Mouse (Mus musculus) lung, embryonic 15.5 days (tissue): ENCODE data around the gene Tmtc2. TPM values are rescaled to one million over a fixed set of nuclear protein-coding genes. Genes with fewer than 3 reads are reported as not detected.

ENCODE experiments used
- ATAC-seq: fragments of 200-750 bp; cut with Nextera tagmentation; 2 replicates; pipeline ENCODE4 v1.8.0; 2017; ENCODE audit warnings: moderate number of reproducible peaks, borderline replicate concordance; ENCODE audit not compliant: low FRiP score, low TSS enrichment; ENCODE audit errors: extremely low read depth
- H3K27ac ChIP-seq: fragments of 300-500 bp; sonication (generic); 2 replicates; pipeline ENCODE4 v1.5.1; 2015; ENCODE audit warnings: moderate library complexity, mild to moderate bottlenecking, inconsistent platforms
- H3K27me3 ChIP-seq: fragments of 300-500 bp; sonication (generic); 2 replicates; pipeline ENCODE4 v1.6.1; 2015; ENCODE audit warnings: inconsistent platforms
- H3K36me3 ChIP-seq: fragments of 300-500 bp; sonication (generic); 2 replicates; pipeline ENCODE4 v1.6.1; 2015; ENCODE audit warnings: inconsistent platforms
- H3K4me1 ChIP-seq: fragments of 300-500 bp; sonication (generic); 2 replicates; pipeline ENCODE4 v1.6.1; 2015; ENCODE audit warnings: inconsistent platforms
- H3K4me2 ChIP-seq: fragments of 300-500 bp; sonication (generic); 2 replicates; pipeline ENCODE4 v1.6.1; 2015; ENCODE audit warnings: inconsistent platforms, mild to moderate bottlenecking, moderate library complexity
- H3K4me3 ChIP-seq: fragments of 300-500 bp; sonication (generic); 2 replicates; pipeline ENCODE4 v1.5.1; 2015; ENCODE audit warnings: mild to moderate bottlenecking, inconsistent platforms
- H3K9ac ChIP-seq: fragments of 300-500 bp; sonication (generic); 2 replicates; pipeline ENCODE4 v1.6.1; 2015; ENCODE audit warnings: inconsistent platforms
- H3K9me3 ChIP-seq: fragments of 300-500 bp; sonication (generic); 2 replicates; pipeline ENCODE4 v1.6.1; 2016; ENCODE audit warnings: inconsistent platforms
- WGBS: fragments of 180-500 bp; shearing (Covaris S2); methylation state at CpG from one replicate; pipeline ENCODE4 v1.1.7; 2015; 5-methylcytosine and 5-hydroxymethylcytosine counted together
- polyA plus RNA-seq: library from polyadenylated mRNA; unstranded; fragments of >200 nt; fragmentation: Nextera tagmentation; extraction: Ambion mirVana; gene quantifications from 2 replicates; pipeline ENCODE4 v1.2.1, GENCODE M21; 2015

The Tmtc2 gene
- polyA plus RNA-seq, 1 experiment from 2014 or later = 9.7 TPM

- peaks cover 5% of the 10 kb centered on the region for H3K4me1 ChIP-seq
- no peak overlapping the region for H3K9ac ChIP-seq
- no peak overlapping the region for H3K4me3 ChIP-seq
- H3K9me3 ChIP-seq = no peaks in the 10 kb centered on the region
- no peak for ATAC-seq
- no peaks in the 10 kb centered on the region for H3K36me3 ChIP-seq
- H3K27ac ChIP-seq = peak overlapping the region; percentile 56; the same call in 1 of the 2 replicates
- H3K4me2 ChIP-seq = no peak overlapping the region
- 67% methylated on average over 7 of the region's 7 CpGs for WGBS
- H3K27me3 ChIP-seq = no peaks in the 10 kb centered on the region
These were observed 60.4 kb downstream of the Tmtc2 start for GRCm38 (mm10) chr10:105513777-105514322.

- H3K4me3 ChIP-seq = no peak overlapping the region
These were observed 64.4 kb downstream of the Tmtc2 start for GRCm38 (mm10) chr10:105509896-105510272.

GRCm38 (mm10) chr10:105509146-105509895 is 64.9 kb downstream of the Tmtc2 start:
- ATAC-seq = no peak
- H3K27ac ChIP-seq = no peak overlapping the region
- H3K36me3 ChIP-seq = peaks cover 5% of the 10 kb centered on the region; the same call in 1 of the 2 replicates
- no peaks in the 10 kb centered on the region for H3K9me3 ChIP-seq
- H3K4me2 ChIP-seq = no peak overlapping the region; the same call in 1 of the 2 replicates
- no peaks in the 10 kb centered on the region for H3K27me3 ChIP-seq
- peaks cover 5% of the 10 kb centered on the region for H3K4me1 ChIP-seq
- H3K9ac ChIP-seq = no peak overlapping the region
- 55% methylated on average over 9 of the region's 12 CpGs for WGBS
- H3K4me3 ChIP-seq = no peak overlapping the region

More at GRCm38 (mm10) chr10:105509896-105510272, 64.4 kb downstream of the Tmtc2 start:
- Histone ChIP-seq H3K36me3 (peaks cover 5% of the 10 kb centered on the region; the same call in 1 of the 2 replicates), H3K27me3 (no peaks in the 10 kb centered on the region), H3K4me1 (peaks cover 5% of the 10 kb centered on the region), H3K9ac (no peak overlapping the region), H3K4me2 (no peak overlapping the region; the same call in 1 of the 2 replicates), H3K27ac (peak overlapping the region; percentile 47), H3K9me3 (no peaks in the 10 kb centered on the region)
- 51% methylated on average over 5 of the region's 5 CpGs for WGBS
- ATAC-seq = no peak

- Histone ChIP-seq H3K4me2 (no peak overlapping the region), H3K27ac (no peak overlapping the region), H3K4me3 (no peak overlapping the region), H3K9me3 (no peaks in the 10 kb centered on the region), H3K9ac (no peak overlapping the region), H3K36me3 (peaks cover 5% of the 10 kb centered on the region; the same call in 1 of the 2 replicates), H3K4me1 (peaks cover 5% of the 10 kb centered on the region), H3K27me3 (no peaks in the 10 kb centered on the region)
- ATAC-seq = no peak
- 46% methylated on average over 3 of the region's 3 CpGs for WGBS
These were observed 66.1 kb downstream of the Tmtc2 start for GRCm38 (mm10) chr10:105507982-105508786.

GRCm38 (mm10) chr10:105506046-105506445 is 68.2 kb downstream of the Tmtc2 start:
- Histone ChIP-seq H3K9me3 (no peaks in the 10 kb centered on the region), H3K9ac (no peak overlapping the region), H3K4me1 (peaks cover 5% of the 10 kb centered on the region), H3K27ac (no peak overlapping the region), H3K36me3 (peaks cover 5% of the 10 kb centered on the region; the same call in 1 of the 2 replicates), H3K4me2 (no peak overlapping the region), H3K4me3 (no peak overlapping the region), H3K27me3 (no peaks in the 10 kb centered on the region)
- no peak for ATAC-seq
- WGBS = 92% methylated on average over 4 of the region's 4 CpGs

- no peaks in the 10 kb centered on the region for H3K27me3 ChIP-seq
- no peak overlapping the region for H3K4me3 ChIP-seq
- 0 out of 2 replicates have a peak, but pooled peaks cover 2% of the 10 kb centered on the region for H3K4me1 ChIP-seq
- H3K36me3 ChIP-seq = peaks cover 5% of the 10 kb centered on the region; the same call in 1 of the 2 replicates
- H3K9me3 ChIP-seq = no peaks in the 10 kb centered on the region
- H3K4me2 ChIP-seq = no peak overlapping the region
- no peak overlapping the region for H3K9ac ChIP-seq
- 64% methylated on average over 2 of the region's 2 CpGs for WGBS
- no peak overlapping the region for H3K27ac ChIP-seq
- no peak for ATAC-seq
These were observed 69.8 kb downstream of the Tmtc2 start for GRCm38 (mm10) chr10:105504472-105504871.

GRCm38 (mm10) chr10:105501736-105502135 is 72.5 kb downstream of the Tmtc2 start:
- H3K27me3 ChIP-seq = no peaks in the 10 kb centered on the region
- H3K4me2 ChIP-seq = no peak overlapping the region
- H3K27ac ChIP-seq = no peak overlapping the region
- WGBS = 72% methylated on average over 7 of the region's 7 CpGs
- no peak for ATAC-seq
- 0 out of 2 replicates have a peak, but pooled peaks cover 6% of the 10 kb centered on the region for H3K4me1 ChIP-seq
- no peak overlapping the region for H3K4me3 ChIP-seq
- no peak overlapping the region for H3K9ac ChIP-seq
- no peaks in the 10 kb centered on the region for H3K9me3 ChIP-seq
- peaks cover 5% of the 10 kb centered on the region; the same call in 1 of the 2 replicates for H3K36me3 ChIP-seq

GRCm38 (mm10) chr10:105500482-105500881 is 73.8 kb downstream of the Tmtc2 start:
- Histone ChIP-seq H3K36me3 (no peaks in the 10 kb centered on the region), H3K9me3 (no peaks in the 10 kb centered on the region), H3K4me1 (peaks cover 7% of the 10 kb centered on the region; the same call in 1 of the 2 replicates), H3K27me3 (no peaks in the 10 kb centered on the region), H3K9ac (no peak overlapping the region), H3K4me3 (no peak overlapping the region), H3K27ac (peak overlapping the region; percentile 43; the same call in 1 of the 2 replicates), H3K4me2 (no peak overlapping the region)
- WGBS = 36% methylated on average over 4 of the region's 4 CpGs
- ATAC-seq = peak; percentile 63; the same call in 1 of the 2 replicates

- H3K36me3 ChIP-seq = no peaks in the 10 kb centered on the region
- H3K4me2 ChIP-seq = no peak overlapping the region
- H3K9me3 ChIP-seq = no peaks in the 10 kb centered on the region
- H3K9ac ChIP-seq = no peak overlapping the region
- no peak overlapping the region for H3K27ac ChIP-seq
- WGBS = 60% methylated on average over 6 of the region's 6 CpGs
- H3K27me3 ChIP-seq = no peaks in the 10 kb centered on the region
- peaks cover 17% of the 10 kb centered on the region; the same call in 1 of the 2 replicates for H3K4me1 ChIP-seq
- no peak overlapping the region for H3K4me3 ChIP-seq
- ATAC-seq = no peak
These were observed 79.0 kb downstream of the Tmtc2 start for GRCm38 (mm10) chr10:105495248-105495647.

GRCm38 (mm10) chr10:105492485-105492884 is 81.8 kb downstream of the Tmtc2 start:
- 26% methylated on average over 4 of the region's 4 CpGs for WGBS
- no peaks in the 10 kb centered on the region for H3K9me3 ChIP-seq
- no peak overlapping the region for H3K4me3 ChIP-seq
- no peak for ATAC-seq
- H3K4me1 ChIP-seq = peaks cover 11% of the 10 kb centered on the region; the same call in 1 of the 2 replicates
- H3K36me3 ChIP-seq = no peaks in the 10 kb centered on the region
- no peaks in the 10 kb centered on the region for H3K27me3 ChIP-seq
- H3K4me2 ChIP-seq = no peak overlapping the region
- H3K9ac ChIP-seq = no peak overlapping the region
- H3K27ac ChIP-seq = no peak overlapping the region

GRCm38 (mm10) chr10:105490748-105491147 is 83.5 kb downstream of the Tmtc2 start:
- Histone ChIP-seq H3K4me2 (no peak overlapping the region), H3K9me3 (no peaks in the 10 kb centered on the region), H3K36me3 (no peaks in the 10 kb centered on the region), H3K9ac (no peak overlapping the region), H3K27me3 (no peaks in the 10 kb centered on the region), H3K4me1 (peaks cover 11% of the 10 kb centered on the region; the same call in 1 of the 2 replicates), H3K27ac (no peak overlapping the region), H3K4me3 (no peak overlapping the region)
- ATAC-seq = no peak
- WGBS = 86% methylated on average over 4 of the region's 4 CpGs
